ENCODE assay signal across 20 mouse cellular contexts in genomic region chr15:102955833-102956640, GRCm38 (mm10). TPM values are rescaled to one million over a fixed set of nuclear protein-coding genes. Genes with fewer than 3 reads are reported as not detected.
DNase-seq lines count a peak whose midpoint lies in the region; ATAC-seq and TF ChIP-seq lines count a peak whose summit lies in the region.
"Had no signal": no experiment of that assay in that cellular context is flagged by ENCODE, and none has a peak within 500 bp of the region (broad histone marks: within the 10 kb centered on the region; RNA-seq: fewer than 3 reads in every experiment).

No protein-coding gene starts in this region.

- H3K9ac ChIP-seq in forebrain, embryonic 15.5 days (replicated peaks): no peak overlapping the region
- H3K9ac ChIP-seq in kidney, embryonic 14.5 days (ENCODE audit: low read depth, low read length): peak overlapping the region; percentile 80
- H3K9ac ChIP-seq in kidney, postnatal 0 days (ENCODE audit: low read depth, low read length): peak overlapping the region; percentile 72
- H3K9ac ChIP-seq in neural tube, embryonic 13.5 days: peak overlapping the region; percentile 68
- H3K9ac ChIP-seq: embryonic facial prominence, embryonic 12.5 days; forebrain, embryonic 13.5 days; hindbrain, embryonic 13.5 days had no signal

- no peak for TF ChIP-seq CTCF in kidney, postnatal 0 days (IDR thresholded peaks at IDR 0.05; ENCODE audit: low read depth)

- no peak overlapping the region for H3K27ac ChIP-seq in forebrain, embryonic 10.5 days
- H3K27ac ChIP-seq in forebrain, embryonic 15.5 days (replicated peaks): no peak overlapping the region
- peak overlapping the region; percentile 90 for H3K27ac ChIP-seq in kidney, embryonic 14.5 days (ENCODE audit: low read depth, low read length)
- H3K27ac ChIP-seq in kidney, postnatal 0 days: peak overlapping the region; percentile 82
- H3K27ac ChIP-seq in neural tube, embryonic 13.5 days (replicated peaks): peak overlapping the region; percentile 59
- H3K27ac ChIP-seq: embryonic facial prominence, embryonic 12.5 days; forebrain, embryonic 13.5 days; hindbrain, embryonic 13.5 days had no signal

- ATAC-seq in forebrain, embryonic 15.5 days (replicated peaks): no peak
- ATAC-seq in kidney, embryonic 14.5 days (ENCODE audit: low FRiP score, low TSS enrichment): no peak
- no peak for ATAC-seq in kidney, postnatal 0 days (replicated peaks; ENCODE audit: low FRiP score, low read depth)
- no peak for ATAC-seq in neural tube, embryonic 13.5 days (ENCODE audit: low read depth)
- ATAC-seq: forebrain, embryonic 13.5 days; Patski had no signal

- no peak overlapping the region for H3K4me3 ChIP-seq in forebrain, embryonic 10.5 days
- H3K4me3 ChIP-seq in forebrain, embryonic 15.5 days: no peak overlapping the region
- H3K4me3 ChIP-seq in kidney, embryonic 14.5 days (ENCODE audit: low read length): peak overlapping the region; percentile 59
- H3K4me3 ChIP-seq in kidney, postnatal 0 days (replicated peaks; ENCODE audit: low read depth, low read length): peak overlapping the region; percentile 59
- peak overlapping the region; percentile 39 for H3K4me3 ChIP-seq in neural tube, embryonic 13.5 days
- H3K4me3 ChIP-seq: embryonic facial prominence, embryonic 12.5 days; forebrain, embryonic 13.5 days; hindbrain, embryonic 13.5 days had no signal

- H3K27me3 ChIP-seq in forebrain, embryonic 10.5 days (ENCODE audit: poor library complexity, severe bottlenecking): peaks cover 100% of the 10 kb centered on the region
- peaks cover 95% of the 10 kb centered on the region for H3K27me3 ChIP-seq in forebrain, embryonic 15.5 days
- peaks cover 23% of the 10 kb centered on the region for H3K27me3 ChIP-seq in kidney, embryonic 14.5 days (ENCODE audit: control insufficient read depth, insufficient read depth, low read length)
- peaks cover 20% of the 10 kb centered on the region for H3K27me3 ChIP-seq in kidney, postnatal 0 days (ENCODE audit: insufficient read depth, low read length)
- peaks cover 99% of the 10 kb centered on the region for H3K27me3 ChIP-seq in neural tube, embryonic 13.5 days

- WGBS in forebrain, embryonic 10.5 days: under 1% methylated on average over 40 of the region's 40 CpGs
- under 1% methylated on average over 40 of the region's 40 CpGs for WGBS in forebrain, embryonic 15.5 days
- WGBS in kidney, embryonic 14.5 days: under 1% methylated on average over 39 of the region's 40 CpGs
- WGBS in kidney, postnatal 0 days: 2% methylated on average over 39 of the region's 40 CpGs
- WGBS in neural tube, embryonic 13.5 days: under 1% methylated on average over 39 of the region's 40 CpGs

- DNase-seq in forebrain, embryonic 10.5 days (ENCODE audit: extremely low spot score, low spot score): peak; percentile 63
- DNase-seq in kidney, adult 8-10 months: no peak
- peak; percentile 65 for DNase-seq in kidney, postnatal 0 days (ENCODE audit: low spot score)
- DNase-seq in adrenal gland, adult 2 months: no peak
- DNase-seq in retina, embryonic 14.5 days (ENCODE audit: low spot score): no peak
- DNase-seq: adrenal gland, postnatal 25 days; cerebellum, adult 18-20 months; heart, adult 18-20 months; layer of hippocampus, adult 9-11 months; lung, postnatal 36 days; right cerebral cortex, postnatal 14 days had no signal

- H3K9me3 ChIP-seq in forebrain, embryonic 10.5 days: no peaks in the 10 kb centered on the region
- no peaks in the 10 kb centered on the region for H3K9me3 ChIP-seq in forebrain, embryonic 15.5 days
- H3K9me3 ChIP-seq in kidney, embryonic 14.5 days (ENCODE audit: control insufficient read depth, low read length): no peaks in the 10 kb centered on the region
- no peaks in the 10 kb centered on the region for H3K9me3 ChIP-seq in kidney, postnatal 0 days (replicated peaks; ENCODE audit: low read length)
- H3K9me3 ChIP-seq in neural tube, embryonic 13.5 days: no peaks in the 10 kb centered on the region
- H3K9me3 ChIP-seq: embryonic facial prominence, embryonic 12.5 days; forebrain, embryonic 13.5 days; hindbrain, embryonic 13.5 days had no signal

- peaks cover 10% of the 10 kb centered on the region for H3K4me1 ChIP-seq in forebrain, embryonic 10.5 days
- no peaks in the 10 kb centered on the region for H3K4me1 ChIP-seq in forebrain, embryonic 15.5 days
- H3K4me1 ChIP-seq in kidney, embryonic 14.5 days (ENCODE audit: control insufficient read depth, insufficient read depth, low read length): peaks cover 31% of the 10 kb centered on the region
- peaks cover 20% of the 10 kb centered on the region for H3K4me1 ChIP-seq in kidney, postnatal 0 days (replicated peaks; ENCODE audit: insufficient read depth, low read length)
- 0 out of 2 replicates have a peak, but pooled peaks cover 7% of the 10 kb centered on the region for H3K4me1 ChIP-seq in neural tube, embryonic 13.5 days (replicated peaks)
- H3K4me1 ChIP-seq: forebrain, embryonic 13.5 days; hindbrain, embryonic 13.5 days had no signal

- no peaks in the 10 kb centered on the region for H3K36me3 ChIP-seq in forebrain, embryonic 10.5 days (replicated peaks)
- H3K36me3 ChIP-seq in forebrain, embryonic 15.5 days: no peaks in the 10 kb centered on the region
- no peaks in the 10 kb centered on the region for H3K36me3 ChIP-seq in kidney, embryonic 14.5 days (ENCODE audit: control insufficient read depth, insufficient read depth, low read length)
- no peaks in the 10 kb centered on the region for H3K36me3 ChIP-seq in kidney, postnatal 0 days (ENCODE audit: insufficient read depth, low read length)
- no peaks in the 10 kb centered on the region for H3K36me3 ChIP-seq in neural tube, embryonic 13.5 days
- H3K36me3 ChIP-seq: embryonic facial prominence, embryonic 12.5 days; hindbrain, embryonic 13.5 days had no signal

- no peak overlapping the region for H3K4me2 ChIP-seq in forebrain, embryonic 15.5 days (replicated peaks)
- H3K4me2 ChIP-seq in kidney, embryonic 14.5 days (replicated peaks; ENCODE audit: low read depth, low read length): peak overlapping the region; percentile 63
- H3K4me2 ChIP-seq in kidney, postnatal 0 days (ENCODE audit: low read length): peak overlapping the region; percentile 85
- peak overlapping the region; percentile 46 for H3K4me2 ChIP-seq in neural tube, embryonic 13.5 days
- H3K4me2 ChIP-seq: embryonic facial prominence, embryonic 12.5 days; forebrain, embryonic 13.5 days; hindbrain, embryonic 13.5 days; liver, embryonic 11.5 days had no signal

RNA-seq across cellular contexts. Expression of gene Hoxc11, which starts 1.8 kb away (rescaled TPM):
- polyA plus RNA-seq in forebrain, embryonic 10.5 days (2016; fragmentation: Nextera tagmentation; extraction: Ambion mirVana): not detected in 2 replicates
- not detected in 2 replicates for polyA plus RNA-seq in forebrain, embryonic 15.5 days (2015; fragmentation: Nextera tagmentation; extraction: Ambion mirVana)
- polyA plus RNA-seq in kidney, embryonic 14.5 days (2014; fragmentation: Nextera tagmentation; extraction: Ambion mirVana): 2.9 and 4.4 TPM in 2 replicates
- polyA plus RNA-seq in kidney, postnatal 0 days (2015; fragmentation: Nextera tagmentation; extraction: Ambion mirVana): 1.5 and 1.8 TPM in 2 replicates
- 2.6 and 3.8 TPM in 2 replicates for polyA plus RNA-seq in neural tube, embryonic 13.5 days (2015; fragmentation: Nextera tagmentation; extraction: Ambion mirVana)
- not detected for total RNA-seq in adrenal gland, adult 2 months (2021)
- polyA plus RNA-seq in adrenal gland, adult 2 months (2012; rRNA removed): not detected in 2 replicates
- total RNA-seq: adrenal gland, postnatal 25 days; heart, adult 18-20 months had no signal
- polyA plus RNA-seq: embryonic facial prominence, embryonic 12.5 days; forebrain, embryonic 13.5 days; hindbrain, embryonic 13.5 days; liver, embryonic 11.5 days; Patski; stomach, embryonic 16.5 days had no signal

RNA-seq across cellular contexts. Expression of gene Hoxc10, which starts 10.6 kb away (rescaled TPM):
- not detected in 2 replicates for polyA plus RNA-seq in forebrain, embryonic 10.5 days (2016; fragmentation: Nextera tagmentation; extraction: Ambion mirVana)
- not detected in 2 replicates for polyA plus RNA-seq in forebrain, embryonic 15.5 days (2015; fragmentation: Nextera tagmentation; extraction: Ambion mirVana)
- polyA plus RNA-seq in kidney, embryonic 14.5 days (2014; fragmentation: Nextera tagmentation; extraction: Ambion mirVana): 62.9 and 64.5 TPM in 2 replicates
- 30.6 and 34.1 TPM in 2 replicates for polyA plus RNA-seq in kidney, postnatal 0 days (2015; fragmentation: Nextera tagmentation; extraction: Ambion mirVana)
- polyA plus RNA-seq in neural tube, embryonic 13.5 days (2015; fragmentation: Nextera tagmentation; extraction: Ambion mirVana): 58.5 and 92.4 TPM in 2 replicates
- under 1 TPM; 0.31 to 0.43 TPM for total RNA-seq in adrenal gland, adult 2 months (2021)
- polyA plus RNA-seq in adrenal gland, adult 2 months (2012; rRNA removed): 0.10 TPM in 1 of 2 replicates, not detected in the other
- total RNA-seq: heart, adult 18-20 months had no signal
- polyA plus RNA-seq: embryonic facial prominence, embryonic 12.5 days; forebrain, embryonic 13.5 days; hindbrain, embryonic 13.5 days had no signal

RNA-seq across cellular contexts. Expression of gene Hoxc5, which starts 11.2 kb away (rescaled TPM):
- polyA plus RNA-seq in forebrain, embryonic 10.5 days (2016; fragmentation: Nextera tagmentation; extraction: Ambion mirVana): not detected in 2 replicates
- polyA plus RNA-seq in forebrain, embryonic 15.5 days (2015; fragmentation: Nextera tagmentation; extraction: Ambion mirVana): not detected in 2 replicates
- polyA plus RNA-seq in kidney, embryonic 14.5 days (2014; fragmentation: Nextera tagmentation; extraction: Ambion mirVana): 5.1 and 5.8 TPM in 2 replicates
- 2.7 and 3.9 TPM in 2 replicates for polyA plus RNA-seq in kidney, postnatal 0 days (2015; fragmentation: Nextera tagmentation; extraction: Ambion mirVana)
- 18.8 and 32.2 TPM in 2 replicates for polyA plus RNA-seq in neural tube, embryonic 13.5 days (2015; fragmentation: Nextera tagmentation; extraction: Ambion mirVana)
- total RNA-seq in adrenal gland, adult 2 months (2021): 10 to 100 TPM in 1 of 2 experiments, 1 to 10 TPM in 1; 6.7 to 10.3 TPM
- 7.0 and 7.5 TPM in 2 replicates for polyA plus RNA-seq in adrenal gland, adult 2 months (2012; rRNA removed)
- polyA plus RNA-seq: forebrain, embryonic 13.5 days had no signal

RNA-seq across cellular contexts. Expression of gene Hoxc12, which starts 19.5 kb away (rescaled TPM):
- polyA plus RNA-seq in forebrain, embryonic 10.5 days (2016; fragmentation: Nextera tagmentation; extraction: Ambion mirVana): not detected in 2 replicates
- not detected in 2 replicates for polyA plus RNA-seq in forebrain, embryonic 15.5 days (2015; fragmentation: Nextera tagmentation; extraction: Ambion mirVana)
- polyA plus RNA-seq in kidney, embryonic 14.5 days (2014; fragmentation: Nextera tagmentation; extraction: Ambion mirVana): not detected in 2 replicates
- polyA plus RNA-seq in kidney, postnatal 0 days (2015; fragmentation: Nextera tagmentation; extraction: Ambion mirVana): not detected in 2 replicates
- 7.8 and 12.0 TPM in 2 replicates for polyA plus RNA-seq in neural tube, embryonic 13.5 days (2015; fragmentation: Nextera tagmentation; extraction: Ambion mirVana)
- total RNA-seq in adrenal gland, adult 2 months (2021): not detected
- polyA plus RNA-seq in adrenal gland, adult 2 months (2012; rRNA removed): not detected in 2 replicates
- total RNA-seq: adrenal gland, postnatal 25 days; heart, adult 18-20 months had no signal
- polyA plus RNA-seq: embryonic facial prominence, embryonic 12.5 days; forebrain, embryonic 13.5 days; hindbrain, embryonic 13.5 days; liver, embryonic 11.5 days; Patski; stomach, embryonic 16.5 days had no signal

RNA-seq across cellular contexts. Expression of gene Hoxc9, which starts 20.2 kb away (rescaled TPM):
- polyA plus RNA-seq in forebrain, embryonic 10.5 days (2016; fragmentation: Nextera tagmentation; extraction: Ambion mirVana): not detected in 2 replicates
- not detected in 2 replicates for polyA plus RNA-seq in forebrain, embryonic 15.5 days (2015; fragmentation: Nextera tagmentation; extraction: Ambion mirVana)
- polyA plus RNA-seq in kidney, embryonic 14.5 days (2014; fragmentation: Nextera tagmentation; extraction: Ambion mirVana): 10.3 and 10.7 TPM in 2 replicates
- polyA plus RNA-seq in kidney, postnatal 0 days (2015; fragmentation: Nextera tagmentation; extraction: Ambion mirVana): 11.0 and 12.4 TPM in 2 replicates
- 40.9 and 43.4 TPM in 2 replicates for polyA plus RNA-seq in neural tube, embryonic 13.5 days (2015; fragmentation: Nextera tagmentation; extraction: Ambion mirVana)
- total RNA-seq in adrenal gland, adult 2 months (2021): 1 to 10 TPM in 1 of 2 experiments, under 1 TPM in 1; 0.49 to 1.8 TPM
- 3.7 and 6.7 TPM in 2 replicates for polyA plus RNA-seq in adrenal gland, adult 2 months (2012; rRNA removed)
- total RNA-seq: heart, adult 18-20 months had no signal
- polyA plus RNA-seq: embryonic facial prominence, embryonic 12.5 days; forebrain, embryonic 13.5 days; stomach, embryonic 16.5 days had no signal

Comparison
In these comparisons a context has a peak if more than half of its experiments do, and no peak if none do; other contexts are left out.
1. DNase-seq: peak in forebrain, embryonic 10.5 days (single experiment) and kidney, postnatal 0 days (single experiment); none in kidney, adult 8-10 months (0 of 2), adrenal gland, adult 2 months (single experiment) and retina, embryonic 14.5 days (single experiment).
2. H3K27ac ChIP-seq: peak in kidney, embryonic 14.5 days (single experiment), kidney, postnatal 0 days (single experiment) and neural tube, embryonic 13.5 days (single experiment); none in forebrain, embryonic 10.5 days (single experiment) and forebrain, embryonic 15.5 days (single experiment).
3. H3K4me3 ChIP-seq: peak in kidney, embryonic 14.5 days (single experiment), kidney, postnatal 0 days (single experiment) and neural tube, embryonic 13.5 days (single experiment); none in forebrain, embryonic 10.5 days (single experiment) and forebrain, embryonic 15.5 days (single experiment).
4. RNA of gene Hoxc10, which starts 10.6 kb away (polyA plus RNA-seq): 58.5 to 92.4 TPM in neural tube, embryonic 13.5 days, 62.9 to 64.5 TPM in kidney, embryonic 14.5 days and 30.6 to 34.1 TPM in kidney, postnatal 0 days; 0.10 TPM in adrenal gland, adult 2 months, not detected in forebrain, embryonic 15.5 days and not detected in forebrain, embryonic 10.5 days; every median in the first group is over 10 times any median in the second.